Mouse (Mus musculus): Measurements from ENCODE around the gene Il1f5.
A peak's percentile ranks its signal among the peaks of the same experiment; 100 is the strongest.

The Il1f5 gene

DNA sequence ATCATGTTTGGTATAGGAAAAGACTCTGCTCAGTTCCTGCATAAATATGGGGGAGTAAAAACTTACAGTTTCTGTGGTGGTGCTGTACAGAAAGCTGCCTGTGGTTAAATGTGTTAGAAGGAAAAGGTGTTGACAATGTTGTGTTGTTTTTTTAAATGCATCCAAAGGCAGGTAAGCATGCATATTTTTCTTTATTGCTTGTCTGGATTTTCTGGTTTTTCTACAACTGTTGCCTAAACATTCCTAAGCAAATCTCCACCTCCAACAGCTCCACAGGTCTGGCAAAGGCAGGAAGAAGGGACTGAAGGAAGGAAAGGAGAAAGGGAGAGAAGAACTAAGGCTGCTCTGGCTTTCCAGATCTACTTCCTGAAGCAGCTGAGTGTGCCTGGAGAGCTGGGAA, at the start of gene Il1f5:
Gene Il1f5, plus strand, starts transcription at position 301 of the 400 bp plus-strand sequence.
- DNase-seq: no peak

- DNase-seq: no peak
These were observed 49.6 kb upstream of the Il1f5 start for GRCm38 (mm10) chr2:24227191-24227590.

- DNase-seq: no peak
These were observed 9.3 kb upstream of the Il1f5 start for GRCm38 (mm10) chr2:24267503-24267902.

DNA sequence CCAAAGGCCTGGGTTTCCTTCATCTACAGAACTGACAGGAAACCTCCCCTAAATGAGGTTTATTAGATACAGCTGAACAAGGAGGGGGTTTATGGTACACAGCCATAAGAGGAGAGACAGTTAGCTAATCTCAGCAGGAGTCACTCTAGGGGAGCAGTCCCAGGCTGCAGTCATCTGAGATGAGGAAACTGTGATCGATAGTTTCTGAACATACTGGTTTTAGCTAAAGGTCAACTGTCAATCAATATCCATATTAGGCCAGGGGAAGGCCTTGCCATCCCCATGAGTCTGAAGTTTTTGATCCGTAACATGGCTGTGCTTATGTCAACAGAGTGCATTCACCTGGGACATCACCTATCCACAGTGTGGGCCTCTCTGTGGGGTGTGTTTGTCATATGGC, 3.1 kb upstream of the Il1f5 start:
- no peak for DNase-seq

DNA sequence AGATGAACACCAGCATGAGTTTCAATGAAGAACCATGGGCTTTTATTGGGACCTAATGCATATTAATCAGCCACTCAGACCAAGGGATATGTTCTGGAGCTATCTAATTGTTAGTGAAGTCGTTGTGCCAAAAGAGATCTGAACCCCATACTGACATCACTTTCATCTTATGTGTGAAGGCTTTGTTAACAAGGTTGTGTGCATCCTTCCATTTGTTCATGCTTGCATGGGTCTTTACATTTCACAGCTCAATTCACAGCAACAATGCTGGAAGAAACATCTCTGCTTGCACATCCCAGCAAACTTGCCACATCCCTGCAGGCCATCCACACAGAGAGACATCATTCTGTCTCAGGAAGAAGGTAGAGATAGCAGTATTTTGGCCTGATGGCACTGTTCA, 1.6 kb upstream of the Il1f5 start:
- no peak for DNase-seq

GRCm38 (mm10) chr2:24290896-24291295, 14.1 kb downstream of the Il1f5 start, which contains the start of gene Il1f10:
Gene Il1f10 (plus strand): TSS chr2:24291196.
- no peak for DNase-seq

GRCm38 (mm10) chr2:24294616-24295015, 17.9 kb downstream of the Il1f5 start:
- DNase-seq: no peak

DNA sequence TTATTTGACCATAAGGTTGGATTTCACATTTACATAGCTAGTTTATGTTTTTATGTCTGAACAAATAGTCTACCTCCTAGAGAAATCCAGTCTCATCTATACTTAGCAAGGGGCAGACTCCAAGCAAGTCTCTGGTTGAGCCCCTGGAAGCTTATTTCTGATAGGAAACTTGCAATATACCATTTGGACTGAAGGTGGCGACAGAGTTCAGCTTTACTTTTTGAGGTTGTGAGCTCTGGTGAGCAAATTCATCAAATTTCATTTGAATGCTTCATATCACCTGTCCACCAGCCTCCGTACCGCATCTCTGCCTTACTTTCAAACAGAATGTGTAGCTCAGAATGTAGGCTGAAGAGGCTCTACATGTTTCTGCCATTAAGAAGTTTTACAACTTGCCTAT, 20.1 kb downstream of the Il1f5 start:
- DNase-seq: peak in 1 of 2 experiments; percentile 42

DNA sequence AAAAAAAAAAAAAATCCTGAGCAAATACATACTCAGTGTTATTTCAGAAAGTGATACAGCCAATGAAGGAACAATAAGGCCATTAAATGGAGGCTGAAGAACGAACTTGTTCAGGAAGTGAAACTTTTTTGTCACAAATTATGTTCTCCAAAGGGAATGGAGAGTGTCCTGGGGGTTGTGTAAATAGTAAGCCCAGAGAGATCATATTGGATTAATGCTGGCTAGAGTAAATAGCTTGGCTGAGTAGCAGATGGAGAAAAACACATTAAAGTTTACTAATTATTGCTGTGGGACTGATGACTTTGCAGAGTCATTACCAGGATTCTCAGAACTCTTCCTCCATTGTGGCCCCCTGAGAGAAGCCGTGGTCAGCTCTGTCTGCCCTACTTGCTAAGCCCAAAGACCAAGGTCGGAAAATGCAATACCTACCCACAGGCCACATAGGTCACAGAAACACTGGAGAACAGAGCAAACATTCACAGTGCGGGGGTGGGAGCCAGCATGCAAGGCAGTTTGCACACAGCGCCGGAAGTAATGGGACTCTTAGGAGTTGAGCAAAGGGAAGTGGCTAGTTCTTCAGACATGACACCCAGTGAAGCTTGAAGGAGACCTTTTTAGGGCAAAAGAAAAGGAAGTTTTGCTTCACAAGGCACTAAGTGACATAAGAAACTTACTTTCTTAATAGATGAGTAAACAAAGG, 34.7 kb downstream of the Il1f5 start:
- DNase-seq: peak; percentile 44 to 62

DNA sequence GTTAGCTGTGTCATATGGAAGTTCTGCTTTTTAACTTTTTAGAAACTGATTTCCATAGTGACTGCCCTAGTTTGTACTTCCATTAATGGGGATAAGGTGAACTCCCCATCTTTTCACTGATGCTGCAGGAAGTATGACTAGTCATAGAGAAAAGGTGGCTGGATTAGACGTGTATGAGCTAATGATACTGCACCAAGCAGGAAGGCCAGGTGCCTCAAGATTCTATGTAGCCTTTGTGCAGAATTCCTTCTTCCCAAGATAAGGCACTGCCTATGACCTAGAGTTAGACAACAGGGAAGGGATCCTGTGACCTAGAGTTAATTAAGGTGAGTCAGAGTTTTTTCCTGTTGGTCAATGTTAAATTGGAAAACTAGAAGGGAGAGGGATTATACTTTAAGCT, 40.2 kb downstream of the Il1f5 start:
- no peak for DNase-seq

- DNase-seq: no peak
These were observed 41.3 kb downstream of the Il1f5 start for GRCm38 (mm10) chr2:24317919-24318598.

Measured in lung, postnatal 4 days (tissue).